Mouse (Mus musculus): ENCODE data around the gene Gm4756. TPM values are rescaled to one million over a fixed set of nuclear protein-coding genes. Genes with fewer than 3 reads are reported as not detected.
A peak's percentile ranks its signal among the peaks of the same experiment; 100 is the strongest.

Gm4756 gene
- total RNA-seq (2012; rRNA removed), result not detected in 2 replicates
- not detected in 2 replicates for total RNA-seq (2014; rRNA removed)
- not detected in 2 replicates for polyA plus RNA-seq (2012; ENCODE audit: insufficient read length, low read depth)

DNA sequence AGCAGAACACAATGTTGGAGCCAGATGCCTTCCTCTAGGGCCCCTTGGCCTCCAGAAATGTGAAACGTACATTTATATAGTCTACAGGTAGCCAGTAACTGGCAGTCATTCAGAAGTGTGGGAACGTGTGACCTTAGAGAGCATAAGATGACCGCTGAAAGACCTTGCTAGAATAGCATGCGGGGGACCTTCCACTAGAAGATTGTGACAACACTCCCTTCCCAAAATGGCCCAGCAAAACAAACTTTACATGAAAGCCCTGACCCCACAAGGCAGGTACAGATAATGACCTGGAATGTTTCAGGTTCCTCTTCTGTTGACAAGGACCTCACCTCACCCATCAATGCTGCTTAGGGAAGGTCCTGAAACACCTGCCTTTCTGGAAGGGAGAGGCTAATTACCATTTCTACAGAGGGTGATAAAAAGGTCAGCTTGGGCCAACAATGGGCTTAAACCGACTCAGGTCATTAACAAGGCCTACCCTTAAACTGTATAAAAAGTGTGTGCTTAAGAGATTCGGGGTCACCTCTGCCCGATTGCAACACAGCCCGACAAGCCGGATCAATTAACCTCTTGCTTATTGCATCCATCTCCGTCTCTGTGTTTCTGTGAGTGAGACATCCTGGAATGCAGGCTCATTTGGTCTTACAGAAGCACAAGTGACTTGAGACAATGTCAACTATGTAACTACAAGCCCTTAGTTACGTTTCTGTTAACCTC lies at the start of gene Gm4756:
Gene Gm4756 (minus strand): TSS at position 51 of the 720 bp plus-strand sequence.
- Histone ChIP-seq H3K9me3 (replicated peaks; ENCODE audit: low read length) (no peaks in the 10 kb centered on the region), H3K4me1 (ENCODE audit: control insufficient read depth in 1 of 2, insufficient read depth in 2 of 2) (no peaks in the 10 kb centered on the region), H3K4me2 (ENCODE audit: insufficient read depth, low read depth, poor library complexity, severe bottlenecking) (no peak within 1 kb of the TSS), H3K27ac (ENCODE audit: insufficient read depth, low read depth) (no peak within 1 kb of the TSS), H3K36me3 (replicated peaks in 1 of 2; ENCODE audit: control insufficient read depth in 1 of 2, insufficient read depth in 1 of 2, low read length in 1 of 2) (peaks cover 17 to 60% of the 10 kb centered on the region in 2 experiments), H3K4me3 (replicated peaks in 1 of 3; ENCODE audit: low read depth in 2 of 3, low read length in 2 of 3, poor library complexity in 1 of 3) (no peak within 1 kb of the TSS), H3K9ac (ENCODE audit: insufficient read depth, low read depth) (no peak within 1 kb of the TSS), H3K27me3 (replicated peaks) (no peaks in the 10 kb centered on the region), H3K79me2 (replicated peaks; ENCODE audit: control insufficient read depth, extremely low read depth, insufficient read depth, poor library complexity, severe bottlenecking) (no peaks in the 10 kb centered on the region)
- TF ChIP-seq RCOR1 (conservative IDR thresholded peaks at IDR 0.05; ENCODE audit: low read depth, low read length) (no peak), MAZ (IDR thresholded peaks at IDR 0.05; ENCODE audit: low read depth, low read length) (no peak), POLR2AphosphoS2 (IDR thresholded peaks at IDR 0.05; ENCODE audit: low read depth, low read length) (no peak), CTCF (conservative IDR thresholded peaks at IDR 0.05 in 1 of 2, IDR thresholded peaks at IDR 0.05 in 1 of 2; ENCODE audit: low read depth in 2 of 2, low read length in 2 of 2) (no peak), EP300 (IDR thresholded peaks at IDR 0.05; ENCODE audit: low read length) (no peak), RAD21 (IDR thresholded peaks at IDR 0.05; ENCODE audit: low read depth, low read length) (no peak), KAT2A (IDR thresholded peaks at IDR 0.05; ENCODE audit: insufficient replicate concordance, low read length) (no peak), BHLHE40 (IDR thresholded peaks at IDR 0.05; ENCODE audit: low read depth, low read length) (no peak), HCFC1 (IDR thresholded peaks at IDR 0.05; ENCODE audit: low read depth, low read length) (no peak), USF2 (conservative IDR thresholded peaks at IDR 0.05; ENCODE audit: low read depth, low read length) (no peak), ZNF384 (IDR thresholded peaks at IDR 0.05; ENCODE audit: low read depth, low read length) (no peak), MAX (IDR thresholded peaks at IDR 0.05; ENCODE audit: low read length) (no peak)
- in situ Hi-C loops (cut with MboI; ENCODE audit: low pct_ligation_motif_present, low pct_unique_long_range_greater_than_20kb, low sequenced_read_pairs), result loop anchor here (25.0 kb wide), 1 partner anchor 112 kb away; the partner anchor contains the start of gene Pcnx4
- no peak for DNase-seq (ENCODE audit: extremely low read depth)
- dilution Hi-C loops (cut with MboI; ENCODE audit: extremely low pct_ligation_motif_present, extremely low pct_unique_long_range_greater_than_20kb, low sequenced_read_pairs), result no loop called here

DNA sequence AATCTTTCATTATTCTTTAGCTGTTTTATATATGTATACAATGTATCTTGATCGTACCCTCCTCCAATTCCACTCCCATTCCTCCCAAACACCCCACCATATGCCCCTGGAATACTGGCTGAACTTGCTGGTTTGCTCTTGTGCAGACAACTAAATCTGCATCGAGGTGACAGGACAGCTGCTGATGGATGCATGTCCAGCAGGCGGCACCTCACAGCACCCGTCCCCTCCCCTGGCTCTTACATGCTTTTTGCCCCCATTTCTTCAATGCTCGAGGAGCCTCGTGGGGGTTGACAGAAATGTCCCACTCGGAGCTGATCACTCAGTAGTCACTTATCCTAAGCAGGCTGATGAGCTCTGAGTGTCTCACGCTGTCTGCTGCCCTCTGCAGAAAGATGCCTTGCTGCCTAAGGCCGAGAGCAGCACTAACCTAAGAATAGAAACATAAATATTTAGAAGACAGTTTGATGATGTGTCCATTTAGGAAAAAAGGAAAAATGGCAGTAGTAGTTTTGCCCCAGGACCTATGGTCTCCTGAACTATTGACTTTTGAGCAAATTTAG lies 45.5 kb upstream of the Gm4756 start:
- H3K9me3 ChIP-seq (replicated peaks; ENCODE audit: low read length), result no peaks in the 10 kb centered on the region
- no peaks in the 10 kb centered on the region for H3K36me3 ChIP-seq (replicated peaks in 1 of 2; ENCODE audit: control insufficient read depth in 1 of 2, insufficient read depth in 1 of 2, low read length in 1 of 2)
- in situ Hi-C loops (cut with MboI; ENCODE audit: low pct_ligation_motif_present, low pct_unique_long_range_greater_than_20kb, low sequenced_read_pairs) (loop anchor here (10.0 kb wide), 2 partner anchors 230 to 280 kb away; no protein-coding TSS in a partner anchor), dilution Hi-C loops (cut with MboI; ENCODE audit: extremely low pct_ligation_motif_present, extremely low pct_unique_long_range_greater_than_20kb, low sequenced_read_pairs) (no loop called here)
- H3K27ac ChIP-seq (ENCODE audit: insufficient read depth, low read depth), result no peak overlapping the region
- no peak overlapping the region for H3K4me2 ChIP-seq (ENCODE audit: insufficient read depth, low read depth, poor library complexity, severe bottlenecking)
- no peak overlapping the region for H3K4me3 ChIP-seq (replicated peaks in 1 of 3; ENCODE audit: low read depth in 2 of 3, low read length in 2 of 3, poor library complexity in 1 of 3)
- no peak overlapping the region for H3K9ac ChIP-seq (ENCODE audit: insufficient read depth, low read depth)
- H3K4me1 ChIP-seq (ENCODE audit: control insufficient read depth in 1 of 2, insufficient read depth in 2 of 2), result no peaks in the 10 kb centered on the region; a peak in 1 of 4 replicates
- DNase-seq (ENCODE audit: extremely low read depth), result no peak
- no peaks in the 10 kb centered on the region for H3K27me3 ChIP-seq (replicated peaks)
- no peaks in the 10 kb centered on the region for H3K79me2 ChIP-seq (replicated peaks; ENCODE audit: control insufficient read depth, extremely low read depth, insufficient read depth, poor library complexity, severe bottlenecking)
- 0 out of 2 replicates have a peak, but pooled peaks have one; percentile 1 for TF ChIP-seq ZNF384 (IDR thresholded peaks at IDR 0.05; ENCODE audit: low read depth, low read length)
- TF ChIP-seq RAD21 (IDR thresholded peaks at IDR 0.05; ENCODE audit: low read depth, low read length), result peak; percentile 11
- no peak for TF ChIP-seq MAFK (IDR thresholded peaks at IDR 0.05; ENCODE audit: insufficient replicate concordance, low read length)
- no peak for TF ChIP-seq PAX5 (IDR thresholded peaks at IDR 0.05; ENCODE audit: low read length)
- peak; percentile 53 for TF ChIP-seq SMC3 (IDR thresholded peaks at IDR 0.05; ENCODE audit: low read depth, low read length)
- TF ChIP-seq CTCF (conservative IDR thresholded peaks at IDR 0.05 in 1 of 2, IDR thresholded peaks at IDR 0.05 in 1 of 2; ENCODE audit: low read depth in 2 of 2, low read length in 2 of 2), result peak in 1 of 2 experiments; percentile 53; a peak in 2 of 4 replicates
- no peak for TF ChIP-seq KAT2A (IDR thresholded peaks at IDR 0.05; ENCODE audit: insufficient replicate concordance, low read length)
- TF ChIP-seq MYC (IDR thresholded peaks at IDR 0.05; ENCODE audit: low read depth, low read length), result no peak
- no peak for TF ChIP-seq POLR2A (IDR thresholded peaks at IDR 0.05; ENCODE audit: low read depth, low read length)
- no peak for TF ChIP-seq ZKSCAN1 (IDR thresholded peaks at IDR 0.05; ENCODE audit: borderline replicate concordance, low read depth, low read length)
- TF ChIP-seq ZC3H11A (IDR thresholded peaks at IDR 0.05; ENCODE audit: low read depth, low read length), result no peak
- TF ChIP-seq NELFE (IDR thresholded peaks at IDR 0.05; ENCODE audit: low read depth, low read length), result no peak
- TF ChIP-seq CHD2 (IDR thresholded peaks at IDR 0.05; ENCODE audit: low read length), result no peak
- no peak for TF ChIP-seq MXI1 (IDR thresholded peaks at IDR 0.05; ENCODE audit: low read depth, low read length)
- no peak for TF ChIP-seq ELF1 (IDR thresholded peaks at IDR 0.05; ENCODE audit: low read depth, low read length)
